Mouse (Mus musculus): ENCODE data around the gene Cacng3.

Cacng3 gene

DNA sequence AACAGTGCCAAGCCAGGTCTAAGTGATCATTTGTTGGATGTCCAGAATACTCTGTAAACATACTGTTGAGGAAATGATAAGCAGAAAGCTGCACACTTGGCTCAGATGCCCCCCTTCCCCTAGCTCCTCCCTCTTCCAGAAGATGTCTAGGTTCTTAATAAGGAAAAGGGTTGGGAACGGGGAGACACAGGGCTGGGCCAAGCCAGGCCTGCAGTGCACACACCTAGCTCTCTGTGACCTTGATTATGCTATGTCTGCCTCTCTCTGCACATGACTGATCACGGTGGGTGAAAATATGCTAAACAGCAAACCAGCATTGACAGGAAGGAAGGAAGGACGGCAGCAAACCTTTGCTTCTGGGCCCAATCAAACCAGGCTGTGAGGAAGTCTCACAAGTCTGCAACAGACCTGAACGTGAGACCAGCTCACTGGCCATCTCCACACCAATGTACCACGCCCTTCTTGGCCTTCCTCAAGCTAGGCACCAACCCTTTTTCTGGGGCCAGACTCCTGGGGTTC lies 53.1 kb downstream of the Cacng3 start:
- peak; percentile 2 to 3 for DNase-seq

DNA sequence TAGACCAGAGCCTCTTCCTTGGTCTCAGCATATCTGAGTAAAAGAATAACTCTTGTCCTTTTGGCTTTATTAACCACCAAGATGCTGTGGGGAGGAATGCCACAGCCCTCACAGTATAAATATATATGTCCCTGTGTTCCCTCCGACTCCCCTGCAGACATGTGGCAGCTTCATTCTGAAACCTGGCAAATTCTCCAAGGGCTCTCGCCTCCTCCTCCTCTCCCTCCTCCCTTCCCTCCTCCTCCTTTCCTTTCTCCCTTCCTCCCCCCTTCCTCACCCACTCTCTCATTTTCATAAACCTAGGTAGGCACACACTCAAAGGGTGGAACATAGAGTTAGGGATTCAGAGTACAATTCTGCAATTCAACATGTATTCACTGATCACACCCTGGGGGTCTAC lies 56.1 kb downstream of the Cacng3 start:
- no peak for DNase-seq

DNA sequence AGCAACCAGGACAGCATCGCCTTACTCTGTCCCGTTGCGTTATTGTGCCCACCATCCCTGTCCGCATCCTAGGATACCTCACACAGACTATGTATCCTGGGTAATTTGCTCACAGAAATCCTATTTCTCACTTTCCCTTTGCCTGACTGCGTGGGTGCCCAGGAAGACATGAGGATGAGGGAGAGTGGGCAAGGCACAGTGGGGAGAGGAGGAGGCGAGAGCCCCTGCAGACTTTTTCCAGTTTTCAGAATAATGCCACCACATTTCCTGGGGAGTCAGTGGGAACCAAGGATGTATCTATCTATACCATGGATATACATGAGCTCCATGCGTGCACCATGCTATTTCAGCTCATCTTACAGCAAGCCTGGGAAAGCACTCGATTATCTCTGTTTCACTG lies 57.9 kb downstream of the Cacng3 start:
- DNase-seq = no peak

DNA sequence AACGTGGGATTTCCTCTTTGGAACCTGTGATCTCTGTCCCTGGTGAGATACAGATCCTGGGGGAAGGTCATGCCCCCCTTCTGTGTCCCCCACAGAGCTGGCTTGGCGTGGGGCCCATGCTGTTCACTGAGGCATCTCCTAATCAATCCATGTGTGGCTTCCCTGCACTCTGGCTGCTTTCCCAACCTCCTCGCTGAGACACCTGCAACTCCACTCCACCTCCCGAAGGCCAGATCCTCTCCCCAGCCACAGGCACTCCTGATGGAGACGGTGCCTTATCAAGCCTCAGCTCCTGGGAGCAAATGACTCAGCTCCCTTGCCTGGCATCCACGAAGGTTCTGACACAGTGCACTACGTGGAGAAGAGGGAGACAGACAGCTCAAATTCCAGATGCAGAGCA lies 58.6 kb downstream of the Cacng3 start:
- DNase-seq = peak; percentile 35 to 62

GRCm38 (mm10) chr7:122735323-122735722 lies 65.0 kb downstream of the Cacng3 start:
- DNase-seq = no peak

- DNase-seq = no peak
These were observed 68.2 kb downstream of the Cacng3 start for GRCm38 (mm10) chr7:122738541-122738940.

- no peak for DNase-seq
These were observed 70.4 kb downstream of the Cacng3 start for GRCm38 (mm10) chr7:122740663-122741062.

DNA sequence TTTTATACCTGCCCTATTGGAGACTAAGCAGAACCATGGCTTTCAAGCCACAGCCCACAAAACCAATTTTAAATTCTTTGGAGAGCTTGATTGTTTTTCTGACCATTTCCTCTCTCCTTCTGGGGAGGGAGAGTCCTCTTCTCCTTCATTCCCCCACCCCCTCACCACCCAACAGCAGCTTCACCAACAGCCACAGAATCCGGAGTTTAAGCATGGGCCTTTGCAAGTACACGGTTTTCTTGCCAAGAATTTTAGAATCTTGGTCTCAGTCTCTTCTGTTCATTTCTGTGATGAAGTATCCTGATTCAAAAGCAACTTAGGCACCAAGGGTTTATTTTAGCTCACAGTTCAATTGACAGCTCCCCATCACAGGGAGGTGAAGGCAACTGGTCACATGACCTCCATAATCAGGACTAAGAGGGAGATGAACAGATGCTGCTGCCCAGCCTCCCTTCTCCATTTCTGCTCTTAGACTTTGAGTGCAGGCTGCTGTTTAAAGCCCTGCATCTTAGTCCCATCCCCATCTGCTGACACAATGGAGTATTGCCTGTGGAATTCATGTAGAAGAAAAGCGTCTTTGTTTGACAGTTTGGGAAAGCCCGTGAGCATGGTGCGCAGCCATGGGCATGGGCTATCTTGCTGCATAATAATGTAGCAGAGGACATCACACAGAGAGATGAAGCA lies 85.8 kb downstream of the Cacng3 start:
- DNase-seq = no peak

DNA sequence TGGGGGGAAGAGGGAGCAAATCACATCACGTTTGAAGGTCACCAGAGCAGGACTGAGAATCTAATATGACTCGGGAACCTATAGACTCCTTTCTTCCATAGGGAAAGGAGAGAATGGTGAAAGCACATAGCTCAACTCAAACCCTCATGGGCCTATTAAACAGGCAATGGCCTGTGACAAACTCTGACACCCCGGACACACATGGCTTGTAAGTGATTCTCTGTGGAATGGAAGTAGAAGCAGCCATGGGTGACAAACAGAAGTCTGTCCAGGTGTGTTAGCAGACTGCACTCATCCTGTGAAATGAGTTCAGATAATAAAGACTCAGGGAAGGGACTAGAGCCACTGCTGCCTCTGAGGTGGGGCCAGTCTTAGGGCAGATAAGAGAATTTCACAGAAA lies 88.4 kb downstream of the Cacng3 start:
- DNase-seq = no peak

GRCm38 (mm10) chr7:122764506-122764905 lies 94.2 kb downstream of the Cacng3 start:
- no peak for DNase-seq

GRCm38 (mm10) chr7:122768292-122769020 lies 98.2 kb downstream of the Cacng3 start:
- no peak for DNase-seq

DNA sequence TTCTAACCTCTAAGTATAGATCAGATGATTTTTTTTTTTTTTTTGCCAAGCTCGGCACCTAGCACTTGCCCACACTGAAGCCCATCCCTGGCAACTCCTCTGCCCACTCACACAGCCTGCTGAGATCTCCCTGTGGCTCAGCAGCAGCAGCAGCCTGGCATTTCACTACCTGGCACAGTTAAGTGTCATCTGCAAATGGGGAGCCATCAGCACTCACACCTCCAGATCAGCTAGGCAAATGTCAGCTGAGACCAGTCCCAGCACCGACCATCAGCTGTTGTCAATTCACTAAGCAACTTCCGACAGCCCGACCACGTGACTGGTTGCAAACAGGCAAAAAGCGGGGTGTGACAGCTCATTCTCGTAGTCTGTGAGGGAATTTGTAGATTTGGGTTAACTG lies 109.3 kb downstream of the Cacng3 start:
- DNase-seq = no peak

DNA sequence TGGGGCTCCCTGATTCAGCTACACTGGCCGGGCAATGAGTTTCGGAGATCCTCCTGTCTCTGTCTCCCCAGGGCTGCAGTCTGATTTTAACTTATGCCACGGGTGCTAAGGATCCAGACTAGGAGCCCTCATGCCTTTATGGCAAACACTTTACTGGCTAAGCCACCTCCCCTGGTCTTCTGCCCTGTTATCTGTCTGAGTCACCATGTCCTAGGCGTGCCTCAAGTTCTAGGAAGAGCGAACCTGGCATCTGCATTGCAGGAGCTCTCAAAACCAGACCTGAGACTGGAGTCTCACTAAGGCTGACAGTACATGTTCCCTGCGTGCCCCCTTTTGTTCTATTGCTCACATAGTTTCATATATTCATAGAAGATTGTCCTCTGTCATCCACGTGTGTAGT lies 119.6 kb downstream of the Cacng3 start:
- no peak for DNase-seq

DNA sequence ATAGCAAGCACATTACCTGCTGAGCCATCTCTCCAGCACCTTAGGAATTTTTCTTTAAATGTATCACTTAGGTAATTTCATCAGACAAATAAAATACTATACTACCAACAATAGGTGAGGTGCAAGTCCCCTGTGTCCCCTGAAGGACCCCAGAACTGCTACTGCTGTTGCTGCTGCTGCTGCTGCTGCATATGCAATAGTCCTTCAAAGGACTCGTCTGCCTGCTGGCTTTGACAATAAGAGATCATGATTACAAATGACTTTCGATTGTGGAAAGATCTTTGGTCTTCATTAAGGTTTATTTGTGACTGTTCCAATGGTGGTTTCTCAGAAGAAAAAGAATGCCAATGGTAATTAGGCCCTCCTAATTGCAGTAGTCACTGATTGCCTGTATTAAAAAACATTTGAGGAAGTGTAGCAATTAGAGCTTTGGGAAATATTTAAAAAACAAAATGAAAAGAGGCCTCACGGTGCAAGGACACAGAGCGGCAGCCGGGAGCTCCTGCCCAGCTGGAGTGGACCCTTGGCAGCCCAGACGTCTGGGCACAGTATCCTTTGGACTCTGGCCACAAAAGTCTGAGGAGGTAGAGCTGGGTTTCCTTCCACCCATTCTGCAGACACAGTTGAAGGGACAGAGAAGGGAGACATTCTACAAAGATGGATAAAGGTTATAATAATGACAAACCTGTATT lies 123.5 kb downstream of the Cacng3 start:
- DNase-seq = peak; percentile 67 to 74

DNA sequence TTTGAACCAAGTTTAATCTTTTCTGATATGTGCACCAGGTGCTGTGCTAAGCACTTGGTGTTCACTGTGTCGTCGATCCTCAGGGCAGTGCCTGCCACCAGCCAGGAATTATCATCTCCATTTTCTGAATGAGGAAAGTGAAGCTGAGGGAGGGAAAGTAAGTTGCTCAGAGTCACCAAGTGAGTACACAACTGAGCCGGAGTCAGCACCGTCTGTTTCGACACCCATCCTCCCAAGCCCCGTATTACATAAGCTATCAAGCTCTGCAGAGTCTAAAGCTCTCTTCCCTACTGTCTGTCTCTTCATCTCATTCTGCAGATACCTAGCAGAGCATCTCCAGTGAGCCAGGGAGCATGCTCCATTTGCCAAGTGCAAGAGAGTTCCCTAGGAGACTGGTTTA lies 124.8 kb downstream of the Cacng3 start:
- DNase-seq = no peak

- peak in 1 of 2 experiments; percentile 13 for DNase-seq
These were observed 130.5 kb downstream of the Cacng3 start for GRCm38 (mm10) chr7:122800821-122801220.

- DNase-seq = peak; percentile 83 to 92
These were observed 133.7 kb downstream of the Cacng3 start for GRCm38 (mm10) chr7:122803839-122804496.

- no peak for DNase-seq
These were observed 136.2 kb downstream of the Cacng3 start for GRCm38 (mm10) chr7:122806531-122806930.

DNA sequence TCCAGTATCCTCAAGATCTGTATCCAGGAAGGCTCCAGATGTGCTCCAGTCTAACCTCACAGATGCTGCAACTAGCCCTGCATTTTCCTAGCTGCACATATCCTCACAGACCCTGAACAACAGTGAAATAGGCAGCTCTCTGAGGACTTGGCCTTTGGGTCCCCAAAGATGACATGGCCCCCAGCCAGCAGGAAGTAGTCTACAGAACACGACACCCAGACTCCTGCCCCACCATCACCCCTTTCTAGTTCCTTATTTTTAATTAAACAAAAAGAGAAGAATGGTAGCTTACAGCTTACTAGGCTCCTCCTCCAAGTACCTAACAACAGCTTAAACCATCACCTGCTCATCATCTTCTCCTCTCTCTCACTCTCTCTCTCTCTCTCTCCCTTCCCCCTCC lies 143.4 kb downstream of the Cacng3 start:
- no peak for DNase-seq

GRCm38 (mm10) chr7:122817565-122817964 lies 147.3 kb downstream of the Cacng3 start:
- DNase-seq = no peak

All from kidney, postnatal 36 days (tissue).